Mouse (Mus musculus): ENCODE results near the gene Osbpl6. TPM values are rescaled to one million over a fixed set of nuclear protein-coding genes. Genes with fewer than 3 reads are reported as not detected.

Osbpl6 gene
- polyA plus RNA-seq, 1 experiment from 2014 or later, result 0.23 TPM

GRCm38 (mm10) chr2:76449836-76450355, 43.6 kb downstream of the Osbpl6 start:
- TF ChIP-seq CTCF (IDR thresholded peaks at IDR 0.05; ENCODE audit: low read depth) (no peak), EP300 (IDR thresholded peaks at IDR 0.05; ENCODE audit: low read depth) (no peak)
- no peak for DNase-seq
- Histone ChIP-seq H3K27ac (ENCODE audit: low read depth) (no peak overlapping the region), H3K4me3 (ENCODE audit: low read depth, low read length) (no peak overlapping the region), H3K9ac (replicated peaks) (no peak overlapping the region), H3K9me3 (ENCODE audit: low read length) (no peaks in the 10 kb centered on the region), H3K36me3 (replicated peaks; ENCODE audit: insufficient read depth, low read length) (no peaks in the 10 kb centered on the region), H3K4me1 (ENCODE audit: insufficient read depth) (no peaks in the 10 kb centered on the region), H3K4me2 (ENCODE audit: low read depth, low read length) (no peak overlapping the region), H3K27me3 (ENCODE audit: insufficient read depth, low read length) (no peaks in the 10 kb centered on the region)
- no peak for ATAC-seq
- WGBS (ENCODE audit: insufficient replicate concordance), result 73% methylated on average over 6 of the region's 6 CpGs

- WGBS (ENCODE audit: insufficient replicate concordance), result 81% methylated on average over 5 of the region's 5 CpGs
- Histone ChIP-seq H3K4me1 (ENCODE audit: insufficient read depth) (no peaks in the 10 kb centered on the region), H3K9ac (replicated peaks) (no peak overlapping the region), H3K27me3 (ENCODE audit: insufficient read depth, low read length) (no peaks in the 10 kb centered on the region), H3K36me3 (replicated peaks; ENCODE audit: insufficient read depth, low read length) (no peaks in the 10 kb centered on the region), H3K27ac (ENCODE audit: low read depth) (no peak overlapping the region), H3K9me3 (ENCODE audit: low read length) (no peaks in the 10 kb centered on the region), H3K4me2 (ENCODE audit: low read depth, low read length) (no peak overlapping the region), H3K4me3 (ENCODE audit: low read depth, low read length) (no peak overlapping the region)
- TF ChIP-seq EP300 (IDR thresholded peaks at IDR 0.05; ENCODE audit: low read depth), result no peak
- no peak for TF ChIP-seq CTCF (IDR thresholded peaks at IDR 0.05; ENCODE audit: low read depth)
- DNase-seq (no peak), ATAC-seq (no peak)
Observed at GRCm38 (mm10) chr2:76466723-76467122, 60.4 kb downstream of the Osbpl6 start.

GRCm38 (mm10) chr2:76468204-76468603, 61.9 kb downstream of the Osbpl6 start:
- no peaks in the 10 kb centered on the region for H3K36me3 ChIP-seq (replicated peaks; ENCODE audit: insufficient read depth, low read length)
- H3K9me3 ChIP-seq (ENCODE audit: low read length), result no peaks in the 10 kb centered on the region
- no peak for DNase-seq
- no peaks in the 10 kb centered on the region for H3K4me1 ChIP-seq (ENCODE audit: insufficient read depth)
- H3K4me3 ChIP-seq (ENCODE audit: low read depth, low read length), result no peak overlapping the region
- no peak for TF ChIP-seq EP300 (IDR thresholded peaks at IDR 0.05; ENCODE audit: low read depth)
- no peak for TF ChIP-seq CTCF (IDR thresholded peaks at IDR 0.05; ENCODE audit: low read depth)
- no peak overlapping the region for H3K9ac ChIP-seq (replicated peaks)
- no peak for ATAC-seq
- no peak overlapping the region for H3K4me2 ChIP-seq (ENCODE audit: low read depth, low read length)
- no peaks in the 10 kb centered on the region for H3K27me3 ChIP-seq (ENCODE audit: insufficient read depth, low read length)
- WGBS (ENCODE audit: insufficient replicate concordance), result 73% methylated on average over 8 of the region's 8 CpGs
- H3K27ac ChIP-seq (ENCODE audit: low read depth), result no peak overlapping the region

- DNase-seq (no peak), ATAC-seq (no peak)
- H3K4me3 ChIP-seq (ENCODE audit: low read depth, low read length), result no peak overlapping the region
- H3K27me3 ChIP-seq (ENCODE audit: insufficient read depth, low read length), result no peaks in the 10 kb centered on the region
- H3K9me3 ChIP-seq (ENCODE audit: low read length), result no peaks in the 10 kb centered on the region
- H3K4me2 ChIP-seq (ENCODE audit: low read depth, low read length), result no peak overlapping the region
- 77% methylated on average over 6 of the region's 6 CpGs for whole genome bisulfite sequencing (ENCODE audit: insufficient replicate concordance)
- no peak overlapping the region for H3K27ac ChIP-seq (ENCODE audit: low read depth)
- no peak overlapping the region for H3K9ac ChIP-seq (replicated peaks)
- TF ChIP-seq EP300 (IDR thresholded peaks at IDR 0.05; ENCODE audit: low read depth), result no peak
- H3K36me3 ChIP-seq (replicated peaks; ENCODE audit: insufficient read depth, low read length), result no peaks in the 10 kb centered on the region
- H3K4me1 ChIP-seq (ENCODE audit: insufficient read depth), result no peaks in the 10 kb centered on the region
Observed at GRCm38 (mm10) chr2:76469091-76469750, 62.9 kb downstream of the Osbpl6 start.

DNA sequence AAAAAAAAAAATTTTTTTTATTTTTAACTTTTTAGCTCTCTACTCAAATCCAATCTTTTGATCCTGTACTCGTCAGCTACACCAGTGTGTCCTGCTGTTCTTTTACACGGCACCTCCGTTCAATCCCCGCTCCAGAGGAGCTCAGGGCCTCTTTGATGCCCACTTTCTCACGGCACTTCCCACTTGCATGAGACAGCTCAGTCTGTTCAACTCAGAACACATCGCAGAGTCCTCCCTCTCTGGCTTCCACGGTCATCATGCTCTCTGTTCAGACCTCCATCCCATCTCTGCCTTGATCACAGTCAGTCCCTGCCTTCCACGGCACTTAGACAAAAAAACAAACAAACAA, 63.4 kb downstream of the Osbpl6 start:
- Histone ChIP-seq H3K9ac (replicated peaks) (no peak overlapping the region), H3K4me2 (ENCODE audit: low read depth, low read length) (no peak overlapping the region), H3K4me3 (ENCODE audit: low read depth, low read length) (no peak overlapping the region), H3K27me3 (ENCODE audit: insufficient read depth, low read length) (no peaks in the 10 kb centered on the region), H3K27ac (ENCODE audit: low read depth) (no peak overlapping the region), H3K36me3 (replicated peaks; ENCODE audit: insufficient read depth, low read length) (no peaks in the 10 kb centered on the region), H3K9me3 (ENCODE audit: low read length) (no peaks in the 10 kb centered on the region), H3K4me1 (ENCODE audit: insufficient read depth) (no peaks in the 10 kb centered on the region)
- TF ChIP-seq EP300 (IDR thresholded peaks at IDR 0.05; ENCODE audit: low read depth) (no peak), CTCF (IDR thresholded peaks at IDR 0.05; ENCODE audit: low read depth) (no peak)
- WGBS (ENCODE audit: insufficient replicate concordance), result 78% methylated on average over 8 of the region's 8 CpGs
- DNase-seq, result no peak
- ATAC-seq, result no peak

GRCm38 (mm10) chr2:76470391-76470790, 64.1 kb downstream of the Osbpl6 start:
- ATAC-seq (no peak), DNase-seq (no peak)
- no peak for TF ChIP-seq CTCF (IDR thresholded peaks at IDR 0.05; ENCODE audit: low read depth)
- TF ChIP-seq EP300 (IDR thresholded peaks at IDR 0.05; ENCODE audit: low read depth), result no peak
- 75% methylated on average over 9 of the region's 9 CpGs for WGBS (ENCODE audit: insufficient replicate concordance)
- Histone ChIP-seq H3K9me3 (ENCODE audit: low read length) (no peaks in the 10 kb centered on the region), H3K36me3 (replicated peaks; ENCODE audit: insufficient read depth, low read length) (no peaks in the 10 kb centered on the region), H3K4me3 (ENCODE audit: low read depth, low read length) (no peak overlapping the region), H3K4me1 (ENCODE audit: insufficient read depth) (no peaks in the 10 kb centered on the region), H3K4me2 (ENCODE audit: low read depth, low read length) (no peak overlapping the region), H3K27ac (ENCODE audit: low read depth) (no peak overlapping the region), H3K27me3 (ENCODE audit: insufficient read depth, low read length) (no peaks in the 10 kb centered on the region), H3K9ac (replicated peaks) (no peak overlapping the region)
